Mouse (Mus musculus): Measurements from ENCODE around the gene Rpl23a. TPM values are rescaled to one million over a fixed set of nuclear protein-coding genes. Genes with fewer than 3 reads are reported as not detected.
"Not testable (repeated sequence)": the region's sequence is repeated elsewhere in the genome, so short reads cannot be mapped to it uniquely, and the experiment has no call there.

The Rpl23a gene
- total RNA-seq, 2 experiments from 2014 or later = 1,328 to 1,362 TPM

DNA sequence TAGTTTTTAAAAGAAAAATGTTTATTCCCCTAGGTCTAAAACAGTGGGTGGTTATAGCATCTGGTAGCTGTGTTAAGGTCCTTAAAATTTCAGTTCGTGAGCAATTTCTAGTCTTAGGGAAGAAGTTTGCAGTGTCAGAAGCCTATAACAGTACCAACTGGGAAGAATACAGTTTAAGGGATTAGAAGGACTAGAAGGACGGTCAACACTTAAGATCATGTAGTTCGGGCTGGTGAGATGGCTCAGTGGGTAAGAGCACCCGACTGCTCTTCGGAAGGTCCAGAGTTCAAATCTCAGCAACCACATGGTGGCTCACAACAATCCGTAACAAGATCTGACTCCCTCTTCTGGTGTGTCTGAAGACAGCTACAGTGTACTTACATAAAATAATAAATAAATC lies 1.3 kb upstream of the Rpl23a start:
- DNase-seq = not testable (repeated sequence)

DNA sequence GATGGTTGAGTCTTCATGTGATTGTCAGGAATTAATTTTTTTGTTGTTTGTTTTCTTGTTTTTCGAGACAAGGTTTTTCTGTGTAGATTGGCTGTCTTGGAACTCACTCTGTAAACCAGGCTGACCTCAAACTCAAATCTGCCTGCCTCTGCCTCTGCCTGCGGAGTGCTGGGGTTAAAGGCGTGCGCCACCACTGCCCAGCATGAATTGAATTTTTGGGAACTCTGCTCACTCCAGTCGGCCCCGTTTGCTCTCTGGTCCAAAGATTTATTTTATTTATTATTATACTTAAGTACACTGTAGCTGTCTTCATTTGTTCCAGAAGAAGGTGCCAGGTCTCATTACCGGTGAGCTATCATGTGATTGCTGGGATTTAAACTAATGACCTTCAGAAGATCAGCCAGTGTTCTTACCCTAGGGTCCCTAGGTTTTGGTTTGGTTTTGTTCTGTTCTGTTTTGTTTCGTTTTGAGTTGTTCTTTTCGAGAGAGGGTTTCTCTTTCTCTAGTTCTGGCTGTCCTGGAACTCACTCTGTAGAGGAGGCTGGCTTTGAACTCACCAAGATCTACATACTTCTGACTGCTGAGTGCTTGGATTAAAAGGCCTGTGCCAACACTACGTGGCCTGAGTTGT lies 615 bp upstream of the Rpl23a start:
- DNase-seq = no peak

DNA sequence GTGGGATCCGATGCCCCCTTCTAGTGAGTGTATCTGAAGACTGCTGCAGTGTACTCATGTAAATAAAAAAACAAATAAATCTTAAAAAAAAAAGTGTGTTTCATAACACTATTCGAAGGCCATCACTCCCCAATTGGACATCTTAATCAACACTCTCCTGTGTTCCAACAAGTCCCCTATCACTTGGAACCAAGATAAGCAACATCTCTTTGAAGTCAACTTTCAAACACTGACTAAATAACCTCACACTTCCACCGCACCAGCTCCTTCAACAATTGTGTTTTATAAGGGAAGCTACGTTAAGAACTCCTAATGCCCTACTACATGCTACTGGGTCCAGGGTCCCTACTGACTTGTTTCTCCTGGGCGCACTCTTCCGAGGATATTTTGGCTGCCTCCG lies 934 bp downstream of the Rpl23a start:
- no peak for DNase-seq

- DNase-seq = no peak
Observed at GRCm38 (mm10) chr11:78181830-78182357, 1.5 kb downstream of the Rpl23a start.

DNA sequence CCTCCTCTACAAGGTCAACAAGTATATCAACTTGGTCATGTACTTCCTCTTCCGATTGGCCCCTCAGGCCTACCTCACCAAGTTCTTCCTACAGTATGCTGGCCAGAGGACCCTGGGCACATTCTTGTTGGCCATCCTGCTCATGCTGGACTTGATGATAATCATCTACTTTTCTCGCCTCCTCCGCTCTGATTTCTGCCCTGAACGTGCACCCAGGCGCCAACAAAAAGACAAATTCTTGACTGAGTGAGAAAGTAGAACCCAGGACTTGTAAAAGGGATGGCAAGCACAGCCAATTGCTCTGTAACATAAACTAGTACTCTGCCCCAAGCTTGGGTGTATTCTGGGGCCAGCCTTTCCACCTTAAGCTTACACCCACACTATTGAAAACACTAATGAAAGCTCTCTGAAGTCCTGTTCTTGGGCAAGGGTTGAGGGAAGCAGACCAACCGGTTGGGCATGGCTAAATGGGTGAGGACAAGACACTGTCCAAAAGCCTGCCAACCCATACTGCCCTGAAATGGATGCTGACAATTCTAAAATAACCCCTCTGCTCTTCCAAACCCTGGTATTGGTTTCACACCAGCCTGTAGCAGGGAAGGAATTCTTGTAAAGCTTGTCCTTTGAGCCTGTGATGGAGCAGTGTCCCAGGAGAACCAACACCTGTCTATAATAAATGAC lies 3.2 kb downstream of the Rpl23a start:
- DNase-seq = no peak

DNA sequence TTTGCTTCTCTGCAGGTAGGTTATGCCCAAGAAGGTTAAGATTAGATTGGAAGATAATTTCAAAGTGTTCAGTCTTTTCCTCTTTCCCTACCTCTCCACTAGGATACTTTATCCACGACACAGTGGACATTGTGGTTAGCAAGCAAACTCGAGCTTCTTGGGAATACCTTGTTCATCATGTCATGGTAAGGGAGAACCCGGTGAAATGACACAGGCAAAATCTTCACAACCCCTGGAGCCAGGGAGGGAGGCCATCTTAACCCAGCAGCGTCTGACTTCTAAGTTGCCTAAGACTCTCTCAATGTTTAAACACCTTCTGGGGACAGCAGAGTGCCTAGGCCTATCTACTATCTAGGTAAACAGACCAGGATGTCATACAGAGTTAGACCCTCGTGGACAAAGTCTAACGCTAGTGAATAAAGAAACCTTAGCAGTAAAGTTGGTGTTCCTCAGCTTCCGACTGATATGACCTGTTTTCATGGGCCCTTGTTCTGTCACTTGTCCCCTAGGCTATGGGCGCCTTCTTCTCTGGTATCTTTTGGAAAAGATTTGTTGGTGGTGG lies 3.9 kb downstream of the Rpl23a start:
- no peak for DNase-seq

GRCm38 (mm10) chr11:78178859-78179437 lies 4.4 kb downstream of the Rpl23a start:
- peak; percentile 57 for DNase-seq

- DNase-seq = peak; percentile 94
Observed at GRCm38 (mm10) chr11:78177903-78178858, 5.2 kb downstream of the Rpl23a start.

GRCm38 (mm10) chr11:78177437-78177836 lies 5.9 kb downstream of the Rpl23a start:
- DNase-seq = no peak

DNA sequence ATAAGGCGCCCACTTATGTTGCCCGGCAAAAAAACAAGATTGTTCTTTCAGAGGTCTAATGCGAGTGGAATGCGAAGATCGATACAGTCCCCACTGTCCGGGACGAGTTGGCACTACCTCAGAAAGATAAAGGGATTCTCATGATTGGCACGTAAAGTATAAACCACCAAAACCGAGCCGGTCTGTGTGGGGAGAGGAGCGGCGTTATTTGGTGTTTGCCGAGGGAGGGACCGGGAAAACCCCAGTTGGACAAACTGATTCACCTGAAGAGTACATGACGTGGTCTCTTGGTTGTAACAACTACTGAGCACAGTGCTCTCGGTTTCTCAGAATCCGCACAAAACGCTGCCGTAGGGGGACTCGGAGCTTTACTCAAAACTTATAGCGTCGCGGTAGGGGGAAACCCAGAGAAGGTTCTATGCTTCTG lies 6.5 kb downstream of the Rpl23a start:
- DNase-seq = no peak

GRCm38 (mm10) chr11:78176402-78176862 lies 7.0 kb downstream of the Rpl23a start, which contains the start of the genes Nek8 and Tlcd1:
Gene Nek8, minus strand, starts transcription at chr11:78176675.
Gene Tlcd1, plus strand, starts transcription at chr11:78176711.
- DNase-seq = peak; percentile 82

GRCm38 (mm10) chr11:78175771-78176401 lies 7.5 kb downstream of the Rpl23a start:
- DNase-seq = no peak

DNA sequence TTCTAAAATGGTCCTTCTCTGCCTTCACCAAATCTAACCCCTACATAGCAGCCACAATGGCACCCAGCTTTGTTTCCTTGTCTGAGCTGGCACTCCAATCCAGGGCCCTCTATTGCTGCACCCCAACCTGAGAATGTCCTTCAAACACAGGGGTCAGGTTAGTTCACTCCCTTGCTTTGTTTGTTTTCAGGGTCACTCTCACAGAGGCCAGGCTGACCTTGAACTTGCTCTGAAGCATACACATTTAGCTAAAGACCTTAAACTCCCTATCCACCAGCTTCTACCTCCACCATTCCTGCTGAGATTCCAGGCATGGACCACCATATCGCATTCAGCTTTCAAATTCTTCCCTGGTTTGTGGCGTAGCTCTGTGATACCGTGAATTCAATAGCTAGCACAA lies 8.9 kb downstream of the Rpl23a start:
- DNase-seq = no peak

DNA sequence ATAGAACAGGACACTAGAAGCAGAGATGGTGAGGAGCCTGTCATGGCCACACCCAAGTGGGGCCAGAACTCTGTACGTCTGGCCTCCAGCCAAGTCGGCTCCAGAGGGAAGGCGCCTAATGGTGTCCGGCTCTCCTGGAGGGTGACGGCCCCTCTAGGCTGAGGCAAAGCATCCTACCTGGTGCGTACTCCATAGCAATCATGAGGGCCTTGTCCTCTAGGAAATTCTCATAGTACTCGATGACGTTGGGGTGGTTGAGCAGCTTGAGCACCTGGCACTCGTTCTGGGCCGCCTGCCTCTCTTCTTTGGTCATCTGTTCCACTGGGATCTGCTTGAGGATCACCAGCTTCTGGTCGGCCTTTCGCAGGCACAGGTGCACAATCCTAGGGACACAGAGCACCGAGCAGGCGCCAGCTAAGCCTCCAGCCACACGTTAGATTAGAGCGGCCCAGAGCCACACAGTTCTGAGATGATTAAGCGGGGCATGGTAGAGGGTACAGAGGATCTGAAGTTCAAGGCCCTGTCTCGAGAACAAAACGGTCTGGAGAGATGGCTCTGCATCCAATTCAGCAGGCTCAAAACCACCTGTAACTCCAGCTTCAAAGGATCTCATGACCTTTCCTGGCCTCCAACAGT lies 10.5 kb downstream of the Rpl23a start:
- DNase-seq = no peak

GRCm38 (mm10) chr11:78172034-78172747 lies 11.2 kb downstream of the Rpl23a start:
- no peak for DNase-seq

- DNase-seq = no peak
Observed at GRCm38 (mm10) chr11:78171328-78171727, 12.1 kb downstream of the Rpl23a start.

- no peak for DNase-seq
Observed at GRCm38 (mm10) chr11:78170306-78170705, 13.1 kb downstream of the Rpl23a start.

- no peak for DNase-seq
Observed at GRCm38 (mm10) chr11:78168541-78169468, 14.6 kb downstream of the Rpl23a start.
